Mouse (Mus musculus) brain, embryonic 14.5 days (tissue): ENCODE measurements around the gene Fanca.

Source experiments
- CTCF ChIP-seq: fragments of 200-500 bp; IDR thresholded peaks from 2 replicates; pipeline ENCODE4 v1.5.1; 2012; ENCODE audit warnings: inconsistent platforms, mild to moderate bottlenecking, moderate library complexity, borderline replicate concordance; ENCODE audit not compliant: insufficient read depth, insufficient read length; ENCODE audit errors: extremely low read depth
- POLR2A ChIP-seq: fragments of 200-500 bp; IDR thresholded peaks from 2 replicates; pipeline ENCODE4 v1.6.1; 2012; ENCODE audit warnings: mild to moderate bottlenecking, inconsistent platforms, borderline replicate concordance; ENCODE audit not compliant: poor library complexity, insufficient read depth, insufficient read length, severe bottlenecking; ENCODE audit errors: extremely low read depth

DNA sequence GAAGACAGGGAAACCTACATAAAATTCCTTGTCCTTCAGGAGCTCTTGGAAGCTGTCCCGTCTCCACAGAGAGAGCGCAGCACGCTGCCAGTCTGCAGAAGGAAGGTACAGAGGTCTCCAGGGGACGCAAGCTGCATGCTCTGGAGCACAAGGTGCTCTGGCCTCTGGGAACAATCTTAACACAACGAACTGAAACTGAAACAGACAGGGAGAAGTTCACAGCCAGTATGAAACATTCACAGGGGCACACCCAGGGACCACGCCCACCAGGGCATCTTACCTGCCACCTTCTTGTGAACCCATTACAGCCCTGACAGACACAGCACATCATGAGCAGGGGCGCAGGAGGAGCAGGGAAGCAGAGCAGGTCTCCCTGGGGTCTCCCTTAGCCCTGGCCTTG, 34.4 kb downstream of the Fanca start:
- no peak for TF ChIP-seq POLR2A
- no peak for TF ChIP-seq CTCF
